Mouse (Mus musculus) hindbrain, embryonic 14.5 days (tissue): ENCODE measurements around the gene Ssh2. TPM values are rescaled to one million over a fixed set of nuclear protein-coding genes. Genes with fewer than 3 reads are reported as not detected.

Experiments
- ATAC-seq: fragments of 200-750 bp; cut with Nextera tagmentation; 2 replicates; pipeline ENCODE4 v1.8.0; 2017; ENCODE audit warnings: moderate number of reproducible peaks, mild to moderate bottlenecking, moderate TSS enrichment, moderate library complexity; ENCODE audit not compliant: low FRiP score
- DNase-seq: peaks from one replicate; pipeline ENCODE4 v3.0.0-alpha.2; 2015; ENCODE audit warnings: low spot score
- H3K27ac ChIP-seq: fragments of 300-500 bp; sonication (generic); 2 replicates; pipeline ENCODE4 v1.5.1; 2014; ENCODE audit warnings: mild to moderate bottlenecking, moderate library complexity
- H3K27me3 ChIP-seq: fragments of 300-500 bp; sonication (generic); 2 replicates; pipeline ENCODE4 v1.6.1; 2014; ENCODE audit warnings: mild to moderate bottlenecking, low read length, mixed read lengths; ENCODE audit not compliant: control insufficient read depth, insufficient read depth
- H3K36me3 ChIP-seq: fragments of 300-500 bp; sonication (generic); replicated peaks from 2 replicates; pipeline ENCODE4 v1.6.1; 2014; ENCODE audit not compliant: control insufficient read depth, insufficient read depth
- H3K4me1 ChIP-seq: fragments of 300-500 bp; sonication (generic); replicated peaks from 2 replicates; pipeline ENCODE4 v1.6.1; 2014; ENCODE audit warnings: antibody characterized with exemption, low read length, mixed read lengths; ENCODE audit not compliant: control insufficient read depth, insufficient read depth
- H3K4me2 ChIP-seq: fragments of 300-500 bp; sonication (generic); replicated peaks from 2 replicates; pipeline ENCODE4 v1.6.1; 2014; ENCODE audit warnings: mild to moderate bottlenecking, moderate library complexity
- H3K4me3 ChIP-seq: fragments of 300-500 bp; sonication (generic); replicated peaks from 2 replicates; pipeline ENCODE4 v1.5.1; 2014; ENCODE audit warnings: mild to moderate bottlenecking, low read length
- H3K9ac ChIP-seq: fragments of 300-500 bp; sonication (generic); 2 replicates; pipeline ENCODE4 v1.6.1; 2014
- H3K9me3 ChIP-seq: fragments of 300-500 bp; sonication (generic); 2 replicates; pipeline ENCODE4 v1.6.1; 2016; ENCODE audit warnings: low read length; ENCODE audit not compliant: control insufficient read depth
- WGBS: fragments of 180-500 bp; shearing (Covaris S2); extraction: QIAGEN DNeasy Blood & Tissue Kit; methylation state at CpG from one replicate; pipeline ENCODE4 v1.1.7; 2014; 5-methylcytosine and 5-hydroxymethylcytosine counted together
- polyA plus RNA-seq: library from polyadenylated mRNA; unstranded; fragments of >200 nt; fragmentation: Nextera tagmentation; extraction: Ambion mirVana; gene quantifications from 2 replicates; pipeline ENCODE4 v1.2.1, GENCODE M21; 2014

Gene Ssh2
- polyA plus RNA-seq, 1 experiment from 2014 or later, result 23.2 TPM

DNA sequence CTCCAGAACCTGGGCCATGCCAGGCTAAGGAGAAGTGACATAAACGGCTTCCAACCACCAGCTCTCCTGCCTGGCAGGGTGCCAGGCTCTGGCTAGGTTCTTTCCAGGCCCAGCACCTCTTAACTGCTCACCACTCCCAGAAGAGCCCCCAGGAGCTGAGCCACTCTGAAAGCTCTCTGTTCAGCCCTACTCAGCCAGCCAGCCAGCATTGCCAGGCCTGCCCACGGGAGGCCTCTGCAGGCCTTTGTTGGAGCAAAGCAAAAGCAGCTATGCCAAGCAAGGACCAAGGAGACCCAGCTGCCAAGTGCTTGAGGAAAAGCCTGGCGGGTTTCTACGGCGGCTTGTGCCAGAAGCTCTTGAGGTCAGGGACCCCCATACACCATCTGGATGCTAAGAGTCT, 270.7 kb downstream of the Ssh2 start:
- WGBS, result 37% methylated on average over 5 of the region's 5 CpGs
- Histone ChIP-seq H3K27ac (peak overlapping the region; percentile 69), H3K27me3 (no peaks in the 10 kb centered on the region), H3K9me3 (no peaks in the 10 kb centered on the region), H3K4me3 (peak overlapping the region; percentile 96), H3K9ac (peak overlapping the region; percentile 99), H3K4me2 (peak overlapping the region; percentile 88), H3K4me1 (peaks cover 62% of the 10 kb centered on the region), H3K36me3 (no peaks in the 10 kb centered on the region)
- DNase-seq (no peak), ATAC-seq (no peak; the same call in 1 of the 2 replicates)

DNA sequence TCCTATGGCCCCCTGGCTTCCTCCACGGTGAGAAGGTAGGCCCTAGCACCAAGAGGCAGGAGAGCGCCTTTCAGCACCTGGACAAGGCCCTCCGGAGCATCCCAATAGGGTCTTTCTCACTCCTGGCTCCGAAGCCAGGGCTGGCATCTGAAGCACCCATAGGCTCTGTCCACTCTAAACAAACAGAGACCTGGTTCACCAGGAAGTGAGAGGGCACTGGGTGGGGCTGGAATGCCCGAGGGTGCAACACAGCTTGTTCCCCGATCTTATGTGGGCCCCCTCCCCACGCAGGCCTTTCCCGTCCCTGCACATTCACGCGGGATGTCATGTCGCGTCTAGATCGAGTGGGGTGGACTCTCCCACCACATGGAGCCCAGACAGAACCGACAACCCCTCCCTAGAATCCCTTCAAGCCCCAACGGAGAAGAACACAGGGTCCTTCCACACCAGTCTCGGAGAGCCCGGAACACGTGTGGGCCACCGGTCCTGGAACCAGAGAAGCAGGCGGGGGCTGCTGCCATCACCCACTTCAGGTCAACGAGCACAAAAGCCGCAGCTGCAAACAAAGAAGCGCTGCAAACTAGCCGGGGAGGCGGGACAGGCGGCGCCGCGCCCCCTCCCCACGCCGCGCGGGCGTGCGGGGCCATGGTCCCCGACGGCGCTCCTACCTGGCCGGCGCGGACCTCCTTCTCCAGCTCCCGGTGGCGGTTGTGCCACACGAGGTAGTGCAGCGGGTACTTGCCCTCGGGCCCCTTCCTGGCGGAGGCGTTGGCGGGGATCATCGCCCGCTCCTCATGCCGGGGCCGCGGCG, 272.9 kb downstream of the Ssh2 start:
- peak overlapping the region; percentile 88 for H3K4me2 ChIP-seq
- no peaks in the 10 kb centered on the region for H3K36me3 ChIP-seq
- no peaks in the 10 kb centered on the region for H3K9me3 ChIP-seq
- peak overlapping the region; percentile 99 for H3K9ac ChIP-seq
- no peaks in the 10 kb centered on the region for H3K27me3 ChIP-seq
- peaks cover 66% of the 10 kb centered on the region for H3K4me1 ChIP-seq
- ATAC-seq (no peak), DNase-seq (no peak)
- peak overlapping the region; percentile 92 for H3K27ac ChIP-seq
- 2% methylated on average over 47 of the region's 55 CpGs for WGBS
- H3K4me3 ChIP-seq, result peak overlapping the region; percentile 96

DNA sequence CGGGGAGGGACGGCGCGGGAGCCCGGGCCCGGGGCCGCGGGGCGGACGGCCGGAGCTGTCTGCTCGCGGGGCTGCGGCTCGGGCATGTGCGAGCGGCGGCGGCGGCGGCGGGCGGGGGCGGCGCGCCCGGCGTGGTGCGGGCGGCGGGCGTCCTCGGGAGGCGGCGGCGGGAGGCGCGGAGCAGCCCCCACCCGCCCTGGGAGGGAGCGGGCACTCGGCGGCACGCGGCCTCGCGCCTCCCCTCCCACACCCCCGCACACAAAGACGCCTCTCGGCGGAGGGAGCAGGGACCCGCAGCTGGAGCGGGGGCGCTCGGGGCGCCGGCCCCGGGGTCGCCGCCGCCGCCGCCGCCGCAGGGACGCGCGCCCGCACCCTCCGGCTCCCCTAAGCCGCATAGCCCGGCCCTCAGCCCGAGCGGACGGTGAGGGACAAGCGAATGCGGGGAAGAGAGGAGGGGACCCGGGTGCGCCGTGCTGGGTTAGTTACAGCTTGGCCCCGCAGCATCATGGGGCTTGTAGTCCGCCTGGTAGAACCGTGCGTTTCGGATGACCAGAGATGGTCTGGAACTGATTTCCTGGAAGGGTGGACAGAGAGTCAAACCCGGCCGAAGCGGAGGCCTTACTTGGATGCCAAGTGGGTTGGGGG, 273.6 kb downstream of the Ssh2 start, which contains the start of gene Ankrd13b:
TSS of gene Ankrd13b (minus strand) at position 88 of the 645 bp plus-strand sequence.
- Histone ChIP-seq H3K27me3 (no peaks in the 10 kb centered on the region), H3K9me3 (no peaks in the 10 kb centered on the region), H3K36me3 (no peaks in the 10 kb centered on the region), H3K4me1 (peaks cover 73% of the 10 kb centered on the region), H3K27ac (peak within 1 kb of the TSS; percentile 92), H3K4me2 (peak within 1 kb of the TSS; percentile 88), H3K4me3 (peak within 1 kb of the TSS; percentile 96), H3K9ac (peak within 1 kb of the TSS; percentile 99)
- ATAC-seq, result peak; percentile 49
- DNase-seq, result peak; percentile 82
- under 1% methylated on average over 51 of the region's 87 CpGs for WGBS

- Histone ChIP-seq H3K4me1 (peaks cover 75% of the 10 kb centered on the region), H3K9ac (peak overlapping the region; percentile 99), H3K4me2 (peak overlapping the region; percentile 88), H3K27me3 (no peaks in the 10 kb centered on the region), H3K4me3 (peak overlapping the region; percentile 96), H3K36me3 (no peaks in the 10 kb centered on the region), H3K9me3 (no peaks in the 10 kb centered on the region), H3K27ac (peak overlapping the region; percentile 92)
- DNase-seq (no peak), ATAC-seq (no peak)
- 71% methylated on average over 6 of the region's 6 CpGs for WGBS
Measured at GRCm38 (mm10) chr11:77490451-77490850, 274.4 kb downstream of the Ssh2 start.

DNA sequence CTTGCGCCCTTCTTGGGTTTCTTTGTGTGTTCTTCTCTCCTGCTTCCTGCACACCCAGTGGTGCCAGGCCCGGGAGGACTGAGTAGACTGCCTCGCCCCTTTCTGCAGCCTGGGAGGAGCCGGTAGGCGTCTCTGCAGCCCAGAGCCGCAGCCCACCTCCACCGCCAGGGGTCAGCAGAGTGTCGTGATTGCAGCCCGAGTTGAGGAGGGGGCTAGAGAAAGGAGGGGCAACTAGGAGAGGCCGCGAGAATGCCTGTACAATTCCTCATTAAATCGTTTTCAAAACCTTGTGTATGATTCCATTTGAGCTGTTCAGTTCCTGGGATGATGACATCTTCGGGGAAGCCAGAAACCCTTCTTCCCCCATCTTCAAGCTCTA, 275.0 kb downstream of the Ssh2 start:
- no peaks in the 10 kb centered on the region for H3K27me3 ChIP-seq
- no peaks in the 10 kb centered on the region for H3K9me3 ChIP-seq
- DNase-seq (peak; percentile 98), ATAC-seq (peak; percentile 67)
- H3K27ac ChIP-seq, result peak overlapping the region; percentile 88
- peak overlapping the region; percentile 99 for H3K9ac ChIP-seq
- under 1% methylated on average over 13 of the region's 13 CpGs for WGBS
- peak overlapping the region; percentile 88 for H3K4me2 ChIP-seq
- H3K4me1 ChIP-seq, result peaks cover 73% of the 10 kb centered on the region
- peak overlapping the region; percentile 96 for H3K4me3 ChIP-seq
- H3K36me3 ChIP-seq, result no peaks in the 10 kb centered on the region

- no peaks in the 10 kb centered on the region for H3K9me3 ChIP-seq
- H3K4me2 ChIP-seq, result peak overlapping the region; percentile 88
- ATAC-seq, result peak; percentile 42; the same call in 1 of the 2 replicates
- no peaks in the 10 kb centered on the region for H3K27me3 ChIP-seq
- peaks cover 67% of the 10 kb centered on the region for H3K4me1 ChIP-seq
- WGBS, result under 1% methylated on average over 23 of the region's 23 CpGs
- peak overlapping the region; percentile 88 for H3K27ac ChIP-seq
- DNase-seq, result no peak
- H3K9ac ChIP-seq, result peak overlapping the region; percentile 93
- H3K4me3 ChIP-seq, result peak overlapping the region; percentile 96
- no peaks in the 10 kb centered on the region for H3K36me3 ChIP-seq
Measured at GRCm38 (mm10) chr11:77491502-77492291, 275.6 kb downstream of the Ssh2 start.

DNA sequence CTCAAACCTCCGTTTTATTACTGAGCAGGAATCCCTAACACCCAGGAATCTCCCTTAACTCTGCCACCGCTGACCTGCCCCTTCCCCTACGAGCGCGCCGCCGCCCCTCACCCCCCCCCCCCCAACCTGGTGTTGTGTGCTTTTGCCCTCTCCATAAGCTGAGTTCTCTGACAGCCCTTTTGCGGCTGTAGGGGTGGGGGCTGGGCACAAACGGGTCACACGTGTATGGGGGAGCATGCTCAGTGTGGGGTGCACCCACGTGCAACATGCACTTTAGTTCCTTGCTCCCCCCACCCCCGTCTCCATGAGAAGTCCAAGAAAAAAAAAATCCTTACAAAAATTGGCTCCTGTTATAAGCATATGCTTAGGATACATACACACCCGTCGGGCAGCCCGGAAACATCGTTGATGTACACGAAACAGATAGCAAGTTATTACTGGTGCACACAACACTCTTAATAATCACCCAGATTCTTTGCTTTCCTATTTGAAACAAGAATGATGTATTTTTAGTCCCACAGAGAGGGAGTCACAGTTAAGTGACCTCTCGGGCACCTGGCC, 276.3 kb downstream of the Ssh2 start:
- ATAC-seq (no peak), DNase-seq (no peak)
- Histone ChIP-seq H3K4me1 (peaks cover 60% of the 10 kb centered on the region), H3K27ac (peak overlapping the region; percentile 88), H3K27me3 (no peaks in the 10 kb centered on the region), H3K4me3 (peak overlapping the region; percentile 96), H3K4me2 (peak overlapping the region; percentile 88), H3K9ac (peak overlapping the region; percentile 93), H3K36me3 (no peaks in the 10 kb centered on the region), H3K9me3 (no peaks in the 10 kb centered on the region)
- WGBS, result under 1% methylated on average over 15 of the region's 18 CpGs

GRCm38 (mm10) chr11:77492911-77493332, 276.8 kb downstream of the Ssh2 start:
- ATAC-seq, result peak; percentile 74
- Histone ChIP-seq H3K27me3 (no peaks in the 10 kb centered on the region), H3K4me3 (peak overlapping the region; percentile 96), H3K4me1 (peaks cover 56% of the 10 kb centered on the region), H3K9me3 (no peaks in the 10 kb centered on the region), H3K27ac (peak overlapping the region; percentile 88), H3K36me3 (no peaks in the 10 kb centered on the region), H3K9ac (peak overlapping the region; percentile 93), H3K4me2 (peak overlapping the region; percentile 88)
- WGBS, result under 1% methylated on average over 28 of the region's 32 CpGs
- peak; percentile 92 for DNase-seq
